Mouse (Mus musculus) G1E (cell line): Measurements from ENCODE around the gene Zfp346. TPM values are rescaled to one million over a fixed set of nuclear protein-coding genes. Genes with fewer than 3 reads are reported as not detected.

Experiments used
- ATAC-seq: 2 replicates; pipeline ENCODE4 v1.8.0; 2016; ENCODE audit warnings: mild to moderate bottlenecking; ENCODE audit not compliant: insufficient number of reproducible peaks, poor library complexity, low FRiP score, severe bottlenecking; ENCODE audit errors: extremely low read depth
- DNase-seq: peaks from one replicate; pipeline ENCODE4 v3.0.0; 2012; ENCODE audit warnings: low spot score
- H3K27me3 ChIP-seq: 2 replicates; pipeline ENCODE4 v1.6.1; 2012; ENCODE audit warnings: mild to moderate bottlenecking, low read length, inconsistent platforms; ENCODE audit not compliant: insufficient read depth
- H3K36me3 ChIP-seq: replicated peaks from 2 replicates; pipeline ENCODE3; 2012; ENCODE audit warnings: mild to moderate bottlenecking, inconsistent platforms
- H3K4me1 ChIP-seq: 2 replicates; pipeline ENCODE4 v1.6.1; 2012; ENCODE audit warnings: low read depth, low read length, inconsistent platforms, mixed read lengths; ENCODE audit not compliant: insufficient read depth
- H3K4me3 ChIP-seq: 2 replicates; pipeline ENCODE4 v1.5.1; 2012; ENCODE audit warnings: low read depth, mild to moderate bottlenecking, inconsistent platforms, low read length, moderate library complexity, mixed read lengths
- H3K9me3 ChIP-seq: replicated peaks from 2 replicates; pipeline ENCODE4 v1.6.1; 2012; ENCODE audit warnings: inconsistent platforms
- CTCF ChIP-seq: IDR thresholded peaks from 2 replicates; pipeline ENCODE4 v1.5.1; 2012; ENCODE audit warnings: low read depth, low read length, inconsistent platforms, mixed read lengths
- GATA1 ChIP-seq: IDR thresholded peaks from 2 replicates; pipeline ENCODE4 v1.6.1; 2012; ENCODE audit warnings: borderline replicate concordance, low read length, inconsistent platforms, mixed read lengths
- GATA2 ChIP-seq: IDR thresholded peaks from 2 replicates; pipeline ENCODE4 v1.6.1; 2012; ENCODE audit warnings: low read depth, low read length, inconsistent platforms, borderline replicate concordance
- POLR2AphosphoS5 ChIP-seq: IDR thresholded peaks from 2 replicates; pipeline ENCODE4 v1.6.1; 2012; ENCODE audit warnings: low read depth, low read length, inconsistent platforms; ENCODE audit not compliant: insufficient replicate concordance
- TAL1 ChIP-seq: conservative IDR thresholded peaks from 2 replicates; pipeline ENCODE4 v1.6.1; 2012; ENCODE audit warnings: low read depth, low read length, inconsistent platforms, mixed read lengths
- polyA plus RNA-seq: library from polyadenylated mRNA; stranded (reverse); fragments of >175 nt; gene quantifications from 2 replicates; pipeline ENCODE4 v1.2.3, GENCODE M21; 2012
- total RNA-seq, 2 experiments: library from RNA; stranded (forward) in 1 of 2; stranded (reverse) in 1 of 2; fragments of 200-1000 nt in 1 of 2; fragments of >200 nt in 1 of 2; fragmentation: Nextera tagmentation in 1 of 2; gene quantifications; 2 replicates each; pipeline ENCODE4 v1.2.3; 2014 to 2017

Gene Zfp346
- total and polyA plus RNA-seq, 3 experiments: 11.3 to 41.8 (median 15.7) TPM

DNA sequence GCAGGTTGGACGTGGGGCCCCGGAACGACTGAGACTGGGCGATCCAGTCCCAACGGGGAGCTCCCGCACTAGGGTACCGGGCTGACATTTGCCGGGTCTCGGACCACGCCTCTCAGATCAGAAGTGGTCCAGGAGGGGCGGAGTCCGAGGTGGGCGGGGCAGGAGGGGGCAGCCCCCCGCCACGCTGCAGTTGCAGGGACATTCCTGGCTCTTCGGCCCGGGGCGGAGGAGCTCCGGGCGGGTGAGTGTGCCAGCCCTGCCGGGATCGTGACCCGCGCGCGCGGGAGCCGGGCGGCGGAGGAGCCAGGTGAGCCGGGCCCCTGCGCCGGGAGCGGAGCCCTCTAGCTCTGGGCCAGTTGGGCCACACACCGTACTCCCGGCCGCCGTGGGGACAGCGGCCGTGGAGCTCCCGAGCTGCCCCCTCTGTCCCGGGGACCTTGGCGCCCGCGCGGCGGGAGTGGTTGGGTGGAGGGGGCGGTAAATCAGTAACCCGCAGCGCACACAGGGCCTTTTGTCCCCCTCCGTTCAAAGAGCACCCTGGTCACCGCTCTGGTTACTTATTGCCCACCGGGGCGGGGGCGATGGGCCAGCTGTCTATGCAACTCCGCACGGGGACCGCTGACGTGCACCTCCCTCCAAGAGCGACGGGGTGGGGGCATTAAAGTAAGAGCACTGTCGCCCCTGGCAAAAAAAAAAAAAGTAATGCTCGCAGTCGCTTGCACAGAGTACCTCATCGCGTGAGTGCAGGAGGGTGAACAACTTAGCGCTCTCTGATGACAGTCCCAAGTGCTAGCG lies 47.7 kb downstream of the Zfp346 start, which contains the start of gene Fgfr4:
Fgfr4 (plus strand) TSS at position 20 of the 795 bp plus-strand sequence.
- Histone ChIP-seq H3K4me1 (no peaks in the 10 kb centered on the region; the same call in 1 of the 2 replicates), H3K9me3 (no peaks in the 10 kb centered on the region), H3K36me3 (no peaks in the 10 kb centered on the region), H3K4me3 (no peak within 1 kb of the TSS), H3K27me3 (peaks cover 36% of the 10 kb centered on the region)
- no peak for TF ChIP-seq TAL1
- no peak for TF ChIP-seq GATA2
- TF ChIP-seq POLR2AphosphoS5: no peak
- TF ChIP-seq CTCF: no peak
- TF ChIP-seq GATA1: no peak
- ATAC-seq: no peak
- DNase-seq: no peak

DNA sequence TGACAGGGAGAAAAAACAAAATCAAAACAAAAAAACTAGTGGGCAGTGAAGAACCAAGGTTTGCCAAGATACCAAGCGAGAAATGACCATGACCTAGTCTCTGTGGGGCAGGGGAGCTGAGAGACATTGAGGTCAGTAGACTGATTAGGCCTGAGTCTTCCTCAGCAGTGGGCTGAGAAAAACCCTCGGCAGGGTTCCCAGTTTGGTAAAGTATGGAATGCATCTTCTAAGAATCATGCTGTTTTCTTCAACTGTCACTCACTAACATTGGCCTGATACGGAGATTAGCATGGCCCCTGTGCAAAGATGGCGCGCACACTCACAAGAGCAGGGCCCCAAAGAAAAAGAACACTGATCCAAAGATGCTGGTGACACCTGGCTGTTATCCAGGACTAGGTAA lies 48.8 kb downstream of the Zfp346 start:
- peaks cover 37% of the 10 kb centered on the region for H3K27me3 ChIP-seq
- TF ChIP-seq POLR2AphosphoS5 (no peak), TAL1 (no peak), GATA1 (no peak), GATA2 (no peak), CTCF (no peak)
- ATAC-seq: no peak

DNA sequence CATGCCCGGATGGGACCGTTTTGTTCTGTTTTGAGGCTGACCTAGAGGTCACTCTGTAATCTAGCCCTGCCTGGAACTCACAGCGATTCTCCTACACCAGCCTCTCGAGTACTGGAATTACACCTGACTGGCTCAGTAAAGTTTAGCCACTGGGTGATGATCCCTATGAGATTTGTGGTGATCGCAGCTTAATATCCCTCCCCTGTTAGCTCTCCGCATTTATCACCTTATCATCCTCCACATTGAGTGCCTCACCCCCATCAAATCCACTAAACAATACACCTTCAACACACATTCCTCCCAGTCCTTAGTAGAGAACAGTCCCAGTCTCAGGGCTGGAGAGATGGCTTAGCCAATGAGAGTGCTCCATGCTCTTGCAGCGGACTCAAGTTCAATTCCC lies 57.3 kb downstream of the Zfp346 start:
- ATAC-seq: no peak
- TF ChIP-seq POLR2AphosphoS5: no peak
- TF ChIP-seq CTCF: no peak
- no peak for TF ChIP-seq TAL1
- TF ChIP-seq GATA2: no peak
- no peak for TF ChIP-seq GATA1
- DNase-seq: no peak
- Histone ChIP-seq H3K9me3 (no peaks in the 10 kb centered on the region), H3K27me3 (peaks cover 29% of the 10 kb centered on the region), H3K4me3 (no peak overlapping the region), H3K36me3 (no peaks in the 10 kb centered on the region), H3K4me1 (peaks cover 8% of the 10 kb centered on the region; the same call in 1 of the 2 replicates)

More for the DNA sequence above, 48.8 kb downstream of the Zfp346 start:
- no peaks in the 10 kb centered on the region for H3K36me3 ChIP-seq
- no peaks in the 10 kb centered on the region; the same call in 1 of the 2 replicates for H3K4me1 ChIP-seq
- H3K4me3 ChIP-seq: no peak overlapping the region
- no peaks in the 10 kb centered on the region for H3K9me3 ChIP-seq
- no peak for DNase-seq

DNA sequence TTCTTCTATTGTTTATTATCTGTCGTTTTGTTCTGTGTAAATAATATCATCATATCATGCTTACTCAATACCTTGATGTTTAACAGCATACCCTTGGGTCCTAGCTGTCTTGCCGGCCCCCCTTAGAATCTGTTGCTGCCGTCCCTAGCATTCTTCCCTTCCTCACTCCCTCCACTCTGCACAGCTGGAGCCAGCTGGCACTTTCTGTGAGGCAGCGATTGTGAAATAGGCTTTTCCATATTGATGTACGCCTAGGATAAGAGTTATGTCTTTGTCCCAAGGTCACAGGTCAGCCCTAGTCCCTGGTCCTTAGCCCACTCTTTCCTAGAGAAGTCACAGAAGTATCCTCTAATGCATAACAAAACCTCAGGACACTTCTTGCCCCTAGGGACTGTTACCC lies 58.4 kb downstream of the Zfp346 start:
- H3K36me3 ChIP-seq: no peaks in the 10 kb centered on the region
- peaks cover 8% of the 10 kb centered on the region; the same call in 1 of the 2 replicates for H3K4me1 ChIP-seq
- H3K27me3 ChIP-seq: peaks cover 33% of the 10 kb centered on the region
- H3K9me3 ChIP-seq: no peaks in the 10 kb centered on the region
- H3K4me3 ChIP-seq: no peak overlapping the region
- no peak for DNase-seq
- no peak for ATAC-seq
- TF ChIP-seq GATA2 (no peak), GATA1 (no peak), TAL1 (no peak), CTCF (no peak), POLR2AphosphoS5 (no peak)

DNA sequence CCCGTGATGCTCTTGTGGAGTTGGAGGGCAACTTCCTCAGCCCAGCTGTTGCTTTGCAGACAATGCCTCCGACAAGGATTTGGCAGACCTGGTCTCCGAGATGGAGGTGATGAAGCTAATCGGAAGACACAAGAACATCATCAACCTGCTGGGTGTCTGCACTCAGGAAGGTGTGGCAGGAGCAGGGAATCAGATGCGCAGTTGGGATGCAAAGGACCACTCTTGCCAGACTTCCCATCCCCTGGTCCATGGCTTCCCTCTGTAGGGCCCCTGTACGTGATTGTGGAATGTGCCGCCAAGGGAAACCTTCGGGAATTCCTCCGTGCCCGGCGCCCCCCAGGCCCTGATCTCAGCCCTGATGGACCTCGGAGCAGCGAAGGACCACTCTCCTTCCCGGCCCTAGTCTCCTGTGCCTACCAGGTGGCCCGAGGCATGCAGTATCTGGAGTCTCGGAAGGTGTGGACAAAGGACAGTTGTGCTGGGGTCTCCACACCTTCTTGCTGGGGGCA lies 60.8 kb downstream of the Zfp346 start:
- no peak for ATAC-seq
- H3K27me3 ChIP-seq: peaks cover 34% of the 10 kb centered on the region
- no peaks in the 10 kb centered on the region for H3K36me3 ChIP-seq
- no peaks in the 10 kb centered on the region for H3K9me3 ChIP-seq
- H3K4me3 ChIP-seq: no peak overlapping the region
- no peak for DNase-seq
- TF ChIP-seq GATA2: no peak
- no peak for TF ChIP-seq CTCF
- no peak for TF ChIP-seq TAL1
- TF ChIP-seq POLR2AphosphoS5: no peak
- no peak for TF ChIP-seq GATA1
- peaks cover 8% of the 10 kb centered on the region; the same call in 1 of the 2 replicates for H3K4me1 ChIP-seq
